Mouse (Mus musculus) kidney, adult 11 months (tissue): ENCODE measurements around the gene A630095N17Rik.

Experiments
- DNase-seq: peaks from one replicate; pipeline ENCODE4 v3.0.0; 2022

Gene A630095N17Rik

GRCm38 (mm10) chr1:75212542-75212941, 19.4 kb downstream of the A630095N17Rik start:
- no peak for DNase-seq

GRCm38 (mm10) chr1:75211141-75211708, 20.7 kb downstream of the A630095N17Rik start:
- DNase-seq = no peak

GRCm38 (mm10) chr1:75210136-75211087, 21.5 kb downstream of the A630095N17Rik start, which contains the start of the genes Glb1l and Stk16:
Gene Glb1l, minus strand, starts transcription at chr1:75210813.
Gene Stk16, plus strand, starts transcription at chr1:75210838.
- peak; percentile 95 for DNase-seq

- peak; percentile 91 for DNase-seq
These were observed 22.8 kb downstream of the A630095N17Rik start for GRCm38 (mm10) chr1:75208967-75209678.

- peak; percentile 51 for DNase-seq
These were observed 30.7 kb downstream of the A630095N17Rik start for GRCm38 (mm10) chr1:75201236-75201635.

GRCm38 (mm10) chr1:75192452-75192851, 39.5 kb downstream of the A630095N17Rik start:
- DNase-seq = peak; percentile 69

GRCm38 (mm10) chr1:75191622-75192402, 40.1 kb downstream of the A630095N17Rik start, which contains the start of the genes Ankzf1 and Atg9a:
Gene Ankzf1, plus strand, starts transcription at chr1:75192151.
Gene Atg9a, minus strand, starts transcription at chr1:75192196.
- peak; percentile 99 for DNase-seq

- no peak for DNase-seq
These were observed 40.7 kb downstream of the A630095N17Rik start for GRCm38 (mm10) chr1:75191258-75191621.

- no peak for DNase-seq
These were observed 41.3 kb downstream of the A630095N17Rik start for GRCm38 (mm10) chr1:75190577-75190976.

- DNase-seq = no peak
These were observed 43.9 kb downstream of the A630095N17Rik start for GRCm38 (mm10) chr1:75187914-75188483.

GRCm38 (mm10) chr1:75187126-75187525, 44.8 kb downstream of the A630095N17Rik start:
- DNase-seq = no peak

GRCm38 (mm10) chr1:75185495-75185894, 46.4 kb downstream of the A630095N17Rik start:
- DNase-seq = no peak

- no peak for DNase-seq
These were observed 49.7 kb downstream of the A630095N17Rik start for GRCm38 (mm10) chr1:75182160-75182559.

GRCm38 (mm10) chr1:75181377-75181870, 50.5 kb downstream of the A630095N17Rik start:
- DNase-seq = no peak

GRCm38 (mm10) chr1:75180741-75181140, 51.2 kb downstream of the A630095N17Rik start:
- no peak for DNase-seq

- DNase-seq = peak; percentile 94
These were observed 51.8 kb downstream of the A630095N17Rik start, which contains the start of gene Abcb6 for GRCm38 (mm10) chr1:75180105-75180590. Gene Abcb6, minus strand, starts transcription at chr1:75180392.

- DNase-seq = peak; percentile 68
These were observed 52.4 kb downstream of the A630095N17Rik start for GRCm38 (mm10) chr1:75179334-75180104.
